Mouse (Mus musculus) erythroblast, embryonic 14.5 days (primary cell): ENCODE data around the gene P2rx7.

Experiments used
- GATA1 ChIP-seq: IDR thresholded peaks from 2 replicates; pipeline ENCODE4 v1.6.1; 2012; ENCODE audit warnings: low read length, inconsistent platforms, mixed read lengths
- TAL1 ChIP-seq: IDR thresholded peaks from 3 replicates; pipeline ENCODE4 v1.6.1; 2012; ENCODE audit warnings: low read length, inconsistent platforms, mixed read lengths

- TF ChIP-seq GATA1 (no peak), TAL1 (no peak)
These were observed 9.4 kb downstream of the P2rx7 start for GRCm38 (mm10) chr5:122653112-122653445.
